8 mouse cellular contexts compared by ENCODE assay signal in genomic region chr15:99648326-99648725, GRCm38 (mm10). TPM values are rescaled to one million over a fixed set of nuclear protein-coding genes. Genes with fewer than 3 reads are reported as not detected.
DNase-seq lines count a peak whose midpoint lies in the region; ATAC-seq and TF ChIP-seq lines count a peak whose summit lies in the region.

No protein-coding gene starts in this region.

- no peak overlapping the region for H3K27ac ChIP-seq in lung, embryonic 14.5 days (ENCODE audit: low read depth)
- H3K27ac ChIP-seq in forebrain, embryonic 11.5 days (ENCODE audit: low read depth, low read length), result peak overlapping the region; percentile 62
- H3K27ac ChIP-seq in hindbrain, embryonic 16.5 days (ENCODE audit: low read depth, low read length), result peak overlapping the region; percentile 72

- H3K36me3 ChIP-seq in lung, embryonic 14.5 days (ENCODE audit: insufficient read depth), result no peaks in the 10 kb centered on the region
- H3K36me3 ChIP-seq in forebrain, embryonic 11.5 days (ENCODE audit: control insufficient read depth, insufficient read depth, low read length), result no peaks in the 10 kb centered on the region
- no peaks in the 10 kb centered on the region for H3K36me3 ChIP-seq in hindbrain, embryonic 16.5 days (ENCODE audit: control insufficient read depth, insufficient read depth, low read length)
- no peaks in the 10 kb centered on the region for H3K36me3 ChIP-seq in myocyte (ENCODE audit: control insufficient read depth, insufficient read depth)

- no peak overlapping the region for H3K4me3 ChIP-seq in lung, embryonic 14.5 days (ENCODE audit: low read depth, low read length)
- H3K4me3 ChIP-seq in forebrain, embryonic 11.5 days (ENCODE audit: low read depth, low read length), result no peak overlapping the region
- H3K4me3 ChIP-seq in hindbrain, embryonic 16.5 days (ENCODE audit: low read length), result no peak overlapping the region
- H3K4me3 ChIP-seq in myocyte, result peak overlapping the region; percentile 43

- H3ac ChIP-seq in myocyte (ENCODE audit: control insufficient read depth, insufficient read length), result no peak overlapping the region

- no peak for TF ChIP-seq POLR2A in myocyte (IDR thresholded peaks at IDR 0.05; ENCODE audit: insufficient read length, low read depth)

- ATAC-seq in lung, embryonic 14.5 days (ENCODE audit: insufficient read depth), result no peak
- ATAC-seq in forebrain, embryonic 11.5 days (replicated peaks; ENCODE audit: low FRiP score), result no peak
- 0 out of 2 replicates have a peak, but pooled peaks have one; percentile 15 for ATAC-seq in hindbrain, embryonic 16.5 days

- WGBS in lung, embryonic 14.5 days, result 25% methylated on average over 4 of the region's 4 CpGs
- 36% methylated on average over 4 of the region's 4 CpGs for WGBS in forebrain, embryonic 11.5 days
- 22% methylated on average over 4 of the region's 4 CpGs for WGBS in hindbrain, embryonic 16.5 days

- H3K4me2 ChIP-seq in lung, embryonic 14.5 days, result 0 out of 2 replicates have a peak overlapping the region, but pooled peaks have one; percentile 19
- no peak overlapping the region for H3K4me2 ChIP-seq in forebrain, embryonic 11.5 days (ENCODE audit: low read depth, low read length, severe bottlenecking)
- peak overlapping the region; percentile 25; the same call in 1 of the 2 replicates for H3K4me2 ChIP-seq in hindbrain, embryonic 16.5 days (ENCODE audit: low read length)
- peak overlapping the region; percentile 87 for H3K4me2 ChIP-seq in myocyte (ENCODE audit: low read depth)

- no peak for DNase-seq in lung, embryonic 14.5 days
- DNase-seq in lung, postnatal 10 days, result no peak
- DNase-seq in forebrain, embryonic 11.5 days (ENCODE audit: low spot score), result no peak
- DNase-seq in kidney, adult 9 months, result no peak
- DNase-seq in Muller cell, postnatal 12 days (ENCODE audit: inconsistent ontology term), result no peak
- DNase-seq in left cerebral cortex, adult 11 months (ENCODE audit: low spot score), result no peak

- H3K4me1 ChIP-seq in lung, embryonic 14.5 days (ENCODE audit: insufficient read depth), result peaks cover 17% of the 10 kb centered on the region
- peaks cover 18% of the 10 kb centered on the region for H3K4me1 ChIP-seq in forebrain, embryonic 11.5 days (replicated peaks; ENCODE audit: control insufficient read depth, insufficient read depth, low read length)
- peaks cover 38% of the 10 kb centered on the region for H3K4me1 ChIP-seq in hindbrain, embryonic 16.5 days (ENCODE audit: control insufficient read depth, insufficient read depth, low read depth, low read length)

- H3K9me3 ChIP-seq in lung, embryonic 14.5 days (ENCODE audit: low read depth, low read length), result no peaks in the 10 kb centered on the region
- no peaks in the 10 kb centered on the region for H3K9me3 ChIP-seq in forebrain, embryonic 11.5 days (ENCODE audit: control insufficient read depth, low read length)
- no peaks in the 10 kb centered on the region for H3K9me3 ChIP-seq in hindbrain, embryonic 16.5 days (ENCODE audit: control insufficient read depth, low read length)

- no peaks in the 10 kb centered on the region for H3K27me3 ChIP-seq in lung, embryonic 14.5 days (ENCODE audit: insufficient read depth, low read length)
- peaks cover under 1% of the 10 kb centered on the region; the same call in 1 of the 2 replicates for H3K27me3 ChIP-seq in forebrain, embryonic 11.5 days (ENCODE audit: control insufficient read depth, insufficient read depth, low read length)
- no peaks in the 10 kb centered on the region for H3K27me3 ChIP-seq in hindbrain, embryonic 16.5 days (replicated peaks; ENCODE audit: control insufficient read depth, insufficient read depth, low read length)
- H3K27me3 ChIP-seq in myocyte (ENCODE audit: control insufficient read depth, insufficient read depth, insufficient read length), result no peaks in the 10 kb centered on the region

- H3K9ac ChIP-seq in lung, embryonic 14.5 days, result no peak overlapping the region
- peak overlapping the region; percentile 5; the same call in 1 of the 2 replicates for H3K9ac ChIP-seq in forebrain, embryonic 11.5 days (ENCODE audit: low read length)
- H3K9ac ChIP-seq in hindbrain, embryonic 16.5 days (ENCODE audit: low read depth, low read length), result 0 out of 2 replicates have a peak overlapping the region, but pooled peaks have one; percentile 3

- H3K79me2 ChIP-seq in myocyte (ENCODE audit: control insufficient read depth, insufficient read depth), result peaks cover 79% of the 10 kb centered on the region

- TF ChIP-seq CTCF in lung, embryonic 14.5 days (IDR thresholded peaks at IDR 0.05; ENCODE audit: low read depth), result no peak

TF ChIP-seq in myocyte, 11 proteins besides CTCF, POLR2A, EP300 and RAD21:
- TF ChIP-seq CEBPB (IDR thresholded peaks at IDR 0.05; ENCODE audit: insufficient read depth, poor library complexity, severe bottlenecking) (no peak), MYOD1 (IDR thresholded peaks at IDR 0.05; ENCODE audit: control insufficient read depth in 1 of 3, insufficient read length in 2 of 3, low read depth in 2 of 3) (peak; percentile 77 to 96 (median 94)), REST (IDR thresholded peaks at IDR 0.05; ENCODE audit: insufficient read depth, insufficient read length) (no peak), TCF12 (IDR thresholded peaks at IDR 0.05; ENCODE audit: insufficient read depth, poor library complexity, severe bottlenecking) (peak; percentile 76), POLR2AphosphoS2 (IDR thresholded peaks at IDR 0.05; ENCODE audit: insufficient read length, low read depth) (no peak), MAX (IDR thresholded peaks at IDR 0.05; ENCODE audit: low read depth) (no peak), SRF (IDR thresholded peaks at IDR 0.05; ENCODE audit: control insufficient read depth, insufficient read length, low read depth) (no peak), USF1 (IDR thresholded peaks at IDR 0.05; ENCODE audit: low read depth) (no peak), E2F4 (IDR thresholded peaks at IDR 0.05; ENCODE audit: insufficient read depth) (no peak), MYOG (IDR thresholded peaks at IDR 0.05; ENCODE audit: control insufficient read depth in 1 of 3, insufficient read depth in 1 of 3, insufficient read length in 2 of 3, low read depth in 2 of 3) (peak; percentile 78 to 96 (median 92)), TCF3 (IDR thresholded peaks at IDR 0.05; ENCODE audit: insufficient read length, low read depth) (peak; percentile 83)
TF ChIP-seq in myocyte: peak in this region for 4.

RNA-seq across cellular contexts. Expression of gene Racgap1, which starts 3.1 kb away (rescaled TPM):
- polyA plus RNA-seq in lung, embryonic 14.5 days (2014; fragmentation: Nextera tagmentation; extraction: Ambion mirVana), result 153 and 157 TPM in 2 replicates
- polyA plus RNA-seq in forebrain, embryonic 11.5 days (2014; fragmentation: Nextera tagmentation; extraction: Ambion mirVana), result 201 and 217 TPM in 2 replicates
- 56.7 and 64.6 TPM in 2 replicates for polyA plus RNA-seq in hindbrain, embryonic 16.5 days (2015; fragmentation: Nextera tagmentation; extraction: Ambion mirVana)
- polyA plus RNA-seq in myocyte (2012; fragmentation: generic; extraction: Trizol), result 99.0 TPM

RNA-seq across cellular contexts. Expression of gene Asic1, which starts 21.8 kb away (rescaled TPM):
- polyA plus RNA-seq in lung, embryonic 14.5 days (2014; fragmentation: Nextera tagmentation; extraction: Ambion mirVana), result 0.54 and 0.83 TPM in 2 replicates
- polyA plus RNA-seq in forebrain, embryonic 11.5 days (2014; fragmentation: Nextera tagmentation; extraction: Ambion mirVana), result 3.9 and 5.3 TPM in 2 replicates
- polyA plus RNA-seq in hindbrain, embryonic 16.5 days (2015; fragmentation: Nextera tagmentation; extraction: Ambion mirVana), result 45.1 and 59.4 TPM in 2 replicates
- polyA plus RNA-seq in myocyte (2012; fragmentation: generic; extraction: Trizol), result 2.0 TPM

RNA-seq across cellular contexts. Expression of gene Aqp6, which starts 47.1 kb away (rescaled TPM):
- polyA plus RNA-seq in lung, embryonic 14.5 days (2014; fragmentation: Nextera tagmentation; extraction: Ambion mirVana), result not detected in 2 replicates
- not detected in 2 replicates for polyA plus RNA-seq in forebrain, embryonic 11.5 days (2014; fragmentation: Nextera tagmentation; extraction: Ambion mirVana)
- 0.68 and 0.70 TPM in 2 replicates for polyA plus RNA-seq in hindbrain, embryonic 16.5 days (2015; fragmentation: Nextera tagmentation; extraction: Ambion mirVana)
- polyA plus RNA-seq in myocyte (2012; fragmentation: generic; extraction: Trizol), result not detected

RNA-seq across cellular contexts. Expression of gene Smarcd1, which starts 53.6 kb away (rescaled TPM):
- 52.5 and 63.5 TPM in 2 replicates for polyA plus RNA-seq in lung, embryonic 14.5 days (2014; fragmentation: Nextera tagmentation; extraction: Ambion mirVana)
- 134 and 142 TPM in 2 replicates for polyA plus RNA-seq in forebrain, embryonic 11.5 days (2014; fragmentation: Nextera tagmentation; extraction: Ambion mirVana)
- polyA plus RNA-seq in hindbrain, embryonic 16.5 days (2015; fragmentation: Nextera tagmentation; extraction: Ambion mirVana), result 71.7 and 86.2 TPM in 2 replicates
- polyA plus RNA-seq in myocyte (2012; fragmentation: generic; extraction: Trizol), result 18.9 TPM

RNA-seq across cellular contexts. Expression of gene Gm17349, which starts 57.0 kb away (rescaled TPM):
- not detected in 2 replicates for polyA plus RNA-seq in lung, embryonic 14.5 days (2014; fragmentation: Nextera tagmentation; extraction: Ambion mirVana)
- not detected in 2 replicates for polyA plus RNA-seq in forebrain, embryonic 11.5 days (2014; fragmentation: Nextera tagmentation; extraction: Ambion mirVana)
- not detected in 2 replicates for polyA plus RNA-seq in hindbrain, embryonic 16.5 days (2015; fragmentation: Nextera tagmentation; extraction: Ambion mirVana)
- not detected for polyA plus RNA-seq in myocyte (2012; fragmentation: generic; extraction: Trizol)
